Mouse (Mus musculus) yolk sac, embryonic 10.5 days (tissue): ENCODE results near the gene Gm9999.
"Not testable (repeated sequence)": the region's sequence is repeated elsewhere in the genome, so short reads cannot be mapped to it uniquely, and the experiment has no call there.

Source experiments
- DNase-seq: peaks from one replicate; pipeline ENCODE4 v3.0.0-alpha.2; 2017; ENCODE audit warnings: low spot score

Gene Gm9999

DNA sequence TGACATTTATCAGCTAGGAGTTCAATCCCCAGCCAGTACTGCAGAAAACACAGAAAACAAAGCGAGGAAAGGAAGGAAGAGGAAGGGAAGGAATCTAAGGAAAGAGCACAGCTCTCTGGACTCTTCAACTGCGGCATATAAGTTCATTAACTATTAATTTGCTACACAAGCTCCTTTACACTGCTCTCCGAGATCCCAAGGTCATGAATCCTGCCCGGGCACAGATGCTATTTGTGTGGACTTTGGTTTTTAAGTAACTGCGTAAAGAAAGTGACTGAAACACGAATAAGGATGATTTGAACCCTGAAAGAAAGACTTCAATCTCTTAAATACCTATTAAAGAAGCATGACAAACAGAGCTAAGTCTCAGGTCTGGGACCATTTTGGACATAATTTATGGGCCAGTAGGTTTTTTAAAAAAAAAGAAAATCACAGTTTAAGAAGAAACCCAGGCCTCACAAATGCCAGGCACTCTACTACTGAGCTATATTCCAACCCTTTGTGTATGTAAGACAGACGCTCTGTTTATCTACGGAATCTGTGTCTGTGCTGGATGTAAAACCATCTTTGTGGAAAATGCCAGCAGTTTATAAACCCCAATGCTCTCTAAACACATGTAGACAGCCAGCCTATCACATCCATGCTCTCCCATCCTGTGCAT, 16.7 kb downstream of the Gm9999 start:
- no peak for DNase-seq

DNA sequence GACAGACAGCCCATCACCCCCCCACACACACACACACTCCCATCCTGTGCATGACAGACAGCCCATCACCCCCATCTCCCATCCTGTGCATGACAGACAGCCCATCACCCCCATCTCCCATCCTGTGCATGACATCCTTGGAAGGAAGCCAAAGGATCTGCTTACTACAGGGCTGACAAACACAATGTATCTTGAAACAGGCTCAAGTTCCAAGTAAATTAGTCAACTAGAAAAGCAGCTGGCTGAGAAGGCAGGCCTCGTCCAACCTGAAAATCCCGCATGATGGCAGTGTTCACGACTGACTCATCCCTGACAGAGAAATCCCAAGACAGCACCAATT, 17.2 kb downstream of the Gm9999 start:
- peak; percentile 61 for DNase-seq

DNA sequence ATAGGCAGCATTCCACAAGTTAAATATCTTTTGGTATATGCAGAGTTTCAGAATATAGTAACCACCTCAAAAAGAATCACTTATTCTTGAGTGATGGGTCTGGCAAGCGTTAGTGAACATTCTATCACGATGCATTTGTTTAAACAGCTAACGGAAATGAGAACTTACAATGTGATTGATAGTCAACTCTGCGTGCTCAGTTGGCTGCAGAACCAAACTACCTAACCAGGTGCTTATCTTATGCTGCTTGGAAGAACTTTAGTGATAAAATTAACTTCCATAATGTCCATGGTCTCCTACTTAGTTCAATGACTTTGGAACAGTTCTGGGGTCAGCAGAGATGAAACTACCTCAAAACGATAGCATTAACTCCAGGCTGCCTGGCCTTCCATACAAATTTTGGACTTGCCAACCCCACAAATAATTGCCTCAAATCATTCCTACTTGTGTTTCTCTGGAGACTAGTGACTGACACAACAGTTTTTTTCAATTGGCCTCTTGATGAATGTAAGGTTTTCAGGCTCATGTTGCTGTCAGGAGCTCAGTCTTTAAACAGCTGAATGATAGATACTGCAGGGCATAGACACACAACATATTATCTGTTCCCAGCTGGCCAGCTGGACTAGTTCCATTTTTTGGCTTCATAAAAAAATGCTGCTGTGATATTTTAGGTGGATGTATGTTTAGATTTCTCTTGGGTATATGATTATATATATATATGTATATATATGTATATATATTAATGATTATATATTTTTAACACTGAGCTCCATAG, 17.9 kb downstream of the Gm9999 start:
- no peak for DNase-seq

DNA sequence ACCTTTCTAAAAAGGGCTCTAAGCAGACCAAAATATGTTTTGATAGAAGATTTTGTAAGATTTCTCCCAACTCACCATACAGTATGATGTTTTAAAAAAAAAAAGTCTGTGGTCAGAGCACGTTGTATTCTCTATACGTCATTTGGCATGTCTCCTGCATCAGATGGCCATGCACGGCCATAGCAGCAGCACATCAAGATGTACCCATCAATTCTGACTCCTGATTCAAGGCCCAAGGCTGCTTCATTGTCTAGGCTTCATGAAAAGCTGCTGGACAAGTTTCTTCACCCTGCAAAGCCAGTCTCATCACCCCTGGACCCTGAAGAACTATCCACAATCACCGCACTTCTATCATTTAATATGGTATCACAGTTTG, 18.5 kb downstream of the Gm9999 start:
- no peak for DNase-seq

DNA sequence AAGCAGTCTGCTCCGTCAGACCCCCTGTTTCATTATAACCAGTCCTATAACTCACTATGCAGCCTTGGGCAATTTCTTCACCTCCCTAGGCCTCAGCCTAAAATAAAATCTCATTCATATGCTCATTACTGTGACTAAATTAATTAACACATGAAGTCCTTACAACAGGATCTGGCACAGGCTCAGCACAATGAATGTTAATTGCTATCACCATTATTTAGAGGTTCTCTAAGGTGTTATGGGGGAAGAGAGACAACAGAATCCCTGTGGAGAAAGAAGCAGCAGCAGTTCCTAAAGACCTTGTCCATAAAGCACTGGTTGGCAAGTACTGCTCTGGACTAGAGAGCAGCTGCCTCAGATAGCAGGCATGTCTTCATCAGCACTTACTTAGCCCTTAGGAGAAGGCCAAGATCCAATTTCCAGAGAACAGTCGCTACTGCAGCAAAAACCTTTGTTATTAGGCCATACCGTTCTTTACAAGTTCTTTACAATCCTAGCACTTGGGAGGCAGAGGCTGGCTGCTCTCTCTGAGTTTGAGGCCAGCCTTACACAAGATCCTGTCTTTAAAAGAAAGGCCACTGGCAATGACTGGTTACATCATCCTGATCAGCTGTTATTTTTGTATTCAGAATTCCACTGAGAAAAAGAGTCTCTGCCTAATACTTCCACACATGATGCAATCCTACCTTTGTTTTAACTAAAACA, 20.2 kb downstream of the Gm9999 start:
- DNase-seq: no peak

DNA sequence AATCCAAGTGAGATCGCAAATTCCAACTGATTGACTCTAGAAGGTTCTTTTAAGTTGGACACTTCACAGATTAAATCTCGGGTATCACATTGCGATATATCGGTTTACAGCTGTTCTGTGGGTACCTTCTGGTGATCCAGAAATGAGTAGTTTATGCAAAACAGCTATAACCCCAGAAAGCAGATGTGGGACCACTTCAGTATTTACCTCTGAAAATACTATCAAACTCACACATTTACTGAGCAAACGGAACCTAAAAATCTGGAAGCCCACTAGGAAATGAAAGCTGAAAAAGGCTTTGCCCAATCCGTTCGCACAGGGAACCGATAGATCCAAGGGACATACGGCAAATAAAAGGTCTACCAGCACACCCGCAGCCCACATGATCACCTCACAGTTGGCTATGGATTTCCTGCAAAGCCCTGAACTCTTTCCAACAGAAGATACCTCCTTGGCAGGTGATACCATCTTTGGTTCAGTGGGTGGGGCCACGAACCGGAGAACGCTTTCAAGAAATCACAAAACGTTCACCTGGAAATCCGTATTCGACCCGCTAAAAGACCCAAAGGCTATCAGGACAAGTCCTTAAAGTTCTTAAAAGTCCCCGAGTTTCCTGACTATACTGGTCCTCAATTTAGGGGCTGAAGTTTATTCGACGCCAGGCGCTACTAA, 23.9 kb downstream of the Gm9999 start:
- DNase-seq: no peak

DNA sequence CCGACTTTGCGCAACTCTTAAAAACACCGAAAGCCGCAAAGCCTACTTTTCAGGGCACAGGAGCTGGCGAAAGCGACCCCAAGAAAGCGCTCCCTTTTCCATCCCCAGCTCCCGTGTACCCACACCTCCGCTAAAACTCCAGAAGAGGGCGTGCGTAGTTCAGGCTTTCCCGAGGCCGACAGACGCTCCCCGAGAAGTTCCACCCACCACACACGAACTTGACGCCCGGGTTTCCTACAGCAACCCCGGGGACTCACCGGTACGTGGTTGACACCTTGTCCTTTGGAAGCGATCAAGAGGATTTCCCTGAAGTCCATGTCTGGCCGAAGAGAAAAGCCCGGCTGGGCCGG, 24.4 kb downstream of the Gm9999 start:
- DNase-seq: no peak

DNA sequence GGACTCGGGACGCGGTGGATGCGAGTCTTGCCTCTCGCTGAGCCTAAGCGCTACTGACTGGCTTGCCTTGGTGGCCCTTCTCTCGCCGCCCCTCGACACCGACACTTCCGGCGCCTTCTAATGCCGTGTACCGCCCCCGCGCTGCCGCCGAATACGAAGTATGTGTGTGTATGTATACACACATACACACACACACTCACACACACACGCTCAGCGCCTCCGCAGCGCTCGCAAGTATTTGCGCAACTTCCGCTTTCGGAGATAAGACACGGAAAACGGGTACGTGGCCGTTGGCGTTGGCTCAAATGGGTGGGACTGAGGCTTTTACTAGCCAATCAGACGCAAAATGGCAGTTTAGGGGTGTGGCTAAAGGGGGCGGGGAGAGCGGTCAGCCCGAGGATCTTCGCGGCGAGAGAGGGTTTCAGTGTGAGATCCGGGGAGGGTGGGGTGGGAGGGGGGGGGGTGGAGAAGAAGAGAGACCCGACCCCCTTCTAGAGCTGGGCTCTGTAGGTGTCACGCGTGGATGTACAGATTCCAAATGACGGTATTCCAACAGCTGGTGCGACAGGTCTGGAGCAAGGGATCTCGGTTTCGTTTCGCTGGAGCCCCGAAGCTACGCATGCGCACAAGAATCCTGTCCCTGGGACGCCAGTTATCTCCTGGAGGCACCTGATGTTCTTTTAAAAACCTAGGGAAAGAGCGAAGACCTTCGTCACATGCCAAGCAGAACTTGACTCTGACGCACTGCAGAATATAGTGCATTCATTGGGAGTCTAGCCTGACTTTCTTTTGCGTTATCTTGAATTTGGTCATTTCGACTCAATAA, 25.0 kb downstream of the Gm9999 start, which contains the start of gene Spty2d1:
Spty2d1 (minus strand) TSS at position 244 of the 826 bp plus-strand sequence.
- peak; percentile 98 for DNase-seq

DNA sequence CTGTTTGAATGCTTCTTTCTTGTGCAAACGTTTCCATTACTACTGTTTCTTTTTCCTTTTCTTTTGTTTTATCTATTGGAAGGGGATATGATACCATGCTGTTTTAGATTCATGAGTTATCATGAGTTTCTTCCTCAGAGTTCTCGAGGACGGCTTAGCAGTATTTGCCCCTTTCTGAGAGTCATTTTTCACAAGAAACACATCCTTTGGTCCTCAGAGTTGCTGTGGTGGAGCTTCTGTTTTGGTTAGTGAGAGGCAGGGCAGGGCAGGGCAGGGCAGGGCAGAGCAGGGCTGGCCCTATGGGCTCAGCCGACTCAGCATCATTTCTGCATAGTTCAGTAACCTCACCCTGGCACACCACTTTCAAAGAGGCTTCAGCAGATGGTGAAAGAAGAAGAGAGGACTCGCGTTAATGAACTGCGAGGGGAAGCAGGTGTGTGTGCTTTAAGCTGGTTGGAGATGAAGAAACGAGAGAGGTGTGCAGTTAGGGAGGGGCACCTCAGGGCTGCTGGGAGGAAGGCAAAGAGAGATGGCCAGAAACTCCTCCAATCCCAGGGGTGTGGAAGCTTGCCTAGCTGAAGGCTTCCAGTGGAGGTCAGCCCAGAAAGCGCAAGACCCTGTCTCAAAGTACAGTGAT, 29.9 kb downstream of the Gm9999 start:
- DNase-seq: no peak

DNA sequence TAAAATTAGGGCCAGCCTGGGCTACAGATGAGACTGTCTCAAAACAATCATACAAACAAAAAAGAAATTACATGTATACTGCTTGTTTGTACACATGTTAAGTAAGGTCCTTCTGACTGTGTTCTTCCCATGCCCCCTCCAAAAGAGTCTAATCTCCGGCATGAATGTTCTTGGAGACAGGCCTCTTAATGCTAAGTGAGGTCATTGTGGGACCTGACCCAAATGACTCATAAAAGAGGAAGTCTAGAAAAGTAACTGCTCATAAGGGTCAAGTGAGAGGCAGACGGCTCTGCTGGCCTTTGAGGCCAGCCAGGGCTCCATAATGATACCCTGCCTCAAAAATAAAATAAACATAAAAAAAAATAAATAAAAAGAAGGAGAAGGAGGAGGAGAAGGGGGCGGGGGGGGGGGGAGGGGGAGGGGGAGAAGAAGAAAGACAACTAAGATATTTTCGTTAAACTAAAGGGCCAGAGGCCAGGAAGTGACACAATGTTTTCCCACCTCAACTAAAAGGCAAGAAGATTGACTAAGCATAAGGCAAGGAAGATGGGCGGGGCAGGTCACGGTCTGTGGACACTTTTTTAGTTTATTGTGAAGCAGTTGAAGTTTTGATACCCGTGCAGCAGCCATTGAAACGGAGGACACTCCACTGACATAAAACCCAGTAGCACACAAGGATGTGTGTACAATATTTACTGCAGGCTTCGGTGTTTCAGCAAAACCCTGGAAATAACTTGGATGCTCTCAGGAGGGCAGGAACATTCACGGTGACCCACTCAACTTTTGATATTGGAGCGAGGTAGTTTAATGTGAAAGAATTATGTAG, 31.4 kb downstream of the Gm9999 start:
- DNase-seq: no peak

DNA sequence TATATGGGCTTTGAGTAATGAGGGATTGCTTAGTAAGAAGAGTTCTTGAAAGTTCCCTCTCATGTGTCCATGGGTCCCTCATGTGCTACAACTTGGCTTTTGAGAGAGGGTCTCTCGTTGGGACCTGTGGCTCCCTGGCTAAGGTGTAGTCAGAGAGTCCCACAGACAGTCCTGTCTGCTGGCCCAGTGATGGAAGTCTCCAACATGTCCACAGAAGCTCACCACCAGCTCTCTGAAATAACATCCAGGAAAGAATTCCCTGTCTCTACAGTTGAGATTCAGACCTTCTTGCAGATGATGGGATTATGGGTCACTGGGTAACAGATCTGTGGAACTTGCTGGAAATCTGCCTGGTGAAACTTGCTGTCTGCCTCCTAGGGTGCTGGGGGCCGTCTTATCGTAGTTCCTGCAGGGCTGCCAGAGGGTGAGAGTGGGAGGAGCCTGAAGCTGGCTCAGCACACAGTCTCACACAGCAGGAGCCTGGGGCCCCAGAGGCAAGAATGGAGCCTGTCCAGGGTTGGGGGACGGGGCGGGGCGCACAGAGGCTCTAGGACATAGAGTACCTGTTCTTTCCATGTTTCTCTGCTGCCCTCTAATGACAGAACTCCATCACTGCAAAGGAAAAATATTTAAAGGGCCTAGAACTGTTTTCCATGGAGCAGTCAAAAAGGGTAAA, 32.1 kb downstream of the Gm9999 start:
- DNase-seq: peak; percentile 87

DNA sequence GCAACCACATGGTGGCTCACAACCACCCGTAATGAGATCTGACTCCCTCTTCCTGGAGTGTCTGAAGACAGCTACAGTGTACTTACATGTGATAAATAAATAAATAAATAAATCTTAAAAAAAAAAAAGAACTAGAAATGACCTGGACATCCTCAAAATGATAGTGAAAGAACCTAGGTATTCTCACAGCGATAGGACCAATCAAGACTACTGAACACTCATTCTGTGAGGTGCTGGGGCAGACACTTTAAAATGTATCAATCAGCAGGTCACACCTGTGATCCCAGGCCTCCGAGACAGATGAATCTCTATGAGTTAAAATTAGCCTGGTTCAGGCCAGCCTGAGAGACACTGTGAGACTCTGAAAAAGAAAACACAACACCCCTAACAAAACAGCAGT, 33.2 kb downstream of the Gm9999 start:
- DNase-seq: no peak

DNA sequence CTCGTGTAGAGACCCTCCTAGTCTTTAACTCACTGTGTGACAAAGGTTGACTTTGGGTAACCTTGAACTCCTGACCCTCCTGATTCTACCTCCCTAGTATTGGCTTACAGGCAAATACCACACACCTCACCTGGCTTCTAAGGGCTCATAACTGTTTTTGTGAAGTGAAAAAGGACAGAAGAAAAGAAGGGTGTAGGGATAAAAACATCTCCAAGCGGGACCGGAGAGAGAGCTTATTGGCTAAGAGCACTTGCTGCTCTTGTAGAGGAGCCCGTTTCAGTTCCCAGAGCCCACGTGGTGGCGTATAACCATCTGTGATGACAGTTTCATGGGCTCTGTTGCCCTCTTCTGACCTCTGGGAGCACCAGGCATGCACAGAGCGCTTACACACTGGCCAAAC, 33.8 kb downstream of the Gm9999 start:
- DNase-seq: no peak

DNA sequence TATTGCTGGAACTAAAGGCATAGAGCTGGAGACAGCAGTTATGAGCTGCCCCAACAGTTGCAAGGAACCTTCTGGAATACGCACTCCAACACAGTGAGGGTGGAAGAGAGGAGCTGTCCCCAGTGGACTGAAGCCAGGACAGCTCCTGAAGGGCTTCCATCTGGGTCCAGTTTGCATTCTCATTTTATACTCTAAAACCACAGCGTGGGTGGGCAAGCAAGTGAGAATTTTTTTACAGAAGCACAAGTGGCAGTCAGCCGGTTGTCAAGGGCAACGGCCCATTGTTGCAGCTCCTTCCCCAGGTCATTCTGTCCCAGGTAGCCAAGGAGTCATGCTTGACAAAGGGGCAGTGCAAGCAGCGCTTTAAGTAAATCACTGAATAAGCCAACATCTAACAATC, 36.3 kb downstream of the Gm9999 start:
- DNase-seq: no peak

DNA sequence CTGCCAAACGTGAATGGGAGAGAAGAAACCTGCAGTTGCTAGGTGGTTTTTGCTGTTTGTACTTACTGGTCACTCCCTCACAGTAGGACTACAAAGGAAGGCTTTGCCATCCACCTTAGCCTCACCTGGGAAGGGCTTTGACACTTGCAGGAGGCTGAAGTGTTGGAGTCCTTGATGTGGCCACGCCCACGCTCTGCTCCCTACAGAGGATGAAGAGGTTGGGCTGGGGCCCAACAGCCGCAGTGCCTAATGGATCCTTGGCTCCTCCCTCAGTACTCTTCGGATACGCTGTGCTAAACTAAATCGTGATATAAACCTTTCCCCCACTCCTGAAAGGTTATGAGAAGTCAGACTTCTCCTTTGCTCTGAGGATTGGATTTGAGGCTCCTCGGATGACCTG, 37.6 kb downstream of the Gm9999 start:
- no peak for DNase-seq

DNA sequence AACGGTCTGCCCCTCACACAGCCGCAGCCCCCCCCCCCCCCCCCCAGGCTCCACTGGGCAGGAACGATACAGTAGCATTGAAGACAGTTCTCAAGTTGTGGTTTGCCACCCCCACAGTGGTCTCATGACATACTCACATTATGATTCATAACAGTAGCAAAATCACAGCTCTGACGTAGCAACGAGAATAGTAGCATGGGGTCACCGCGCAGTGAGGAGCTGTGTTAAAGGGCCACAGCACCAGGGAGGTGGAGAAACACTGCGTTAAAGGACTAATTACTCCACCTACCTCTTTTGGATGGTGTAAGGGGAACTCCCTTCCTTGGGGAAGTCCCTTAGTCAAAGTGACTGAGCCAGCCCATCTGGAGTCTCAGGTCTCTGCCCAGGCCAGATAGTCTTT, 39.1 kb downstream of the Gm9999 start:
- no peak for DNase-seq

DNA sequence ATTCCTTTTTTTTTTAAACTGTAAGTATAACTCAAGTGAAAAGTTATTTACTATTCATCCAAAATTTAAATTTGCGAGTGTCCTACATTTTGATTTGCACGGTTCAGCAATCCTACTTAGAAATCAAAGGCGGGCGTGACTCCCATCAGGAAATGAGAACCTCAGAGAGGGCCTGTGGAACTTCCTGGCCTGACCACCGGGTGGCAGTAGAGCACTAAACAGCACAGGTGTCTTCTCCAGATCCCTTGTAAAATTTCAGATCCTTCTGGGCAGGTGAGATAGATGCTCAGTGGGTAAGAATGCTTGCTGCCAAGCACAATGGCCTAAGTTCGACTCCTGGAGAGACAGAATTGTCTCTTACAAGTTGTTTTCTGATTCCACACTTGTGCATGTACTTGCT, 40.1 kb downstream of the Gm9999 start:
- DNase-seq: peak; percentile 58

DNA sequence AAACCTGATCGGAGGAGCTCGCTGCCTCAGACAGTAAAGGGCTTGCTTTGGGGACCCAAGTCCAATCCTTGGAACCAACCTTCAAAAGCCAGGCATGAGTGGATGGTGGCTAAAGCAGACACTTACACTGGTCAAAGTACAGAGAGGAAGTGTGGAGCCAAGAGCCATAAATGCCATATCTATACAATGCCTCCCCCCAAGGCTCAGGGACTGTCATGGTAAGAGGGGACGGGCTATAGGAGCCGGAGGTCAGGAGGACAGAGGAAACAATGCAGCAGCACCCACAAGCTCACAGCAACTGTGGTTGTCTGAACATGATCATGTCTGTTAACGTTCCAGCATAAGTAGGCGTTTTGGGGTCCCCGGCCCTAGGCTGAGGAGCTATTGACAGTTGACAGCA, 41.1 kb downstream of the Gm9999 start:
- no peak for DNase-seq

DNA sequence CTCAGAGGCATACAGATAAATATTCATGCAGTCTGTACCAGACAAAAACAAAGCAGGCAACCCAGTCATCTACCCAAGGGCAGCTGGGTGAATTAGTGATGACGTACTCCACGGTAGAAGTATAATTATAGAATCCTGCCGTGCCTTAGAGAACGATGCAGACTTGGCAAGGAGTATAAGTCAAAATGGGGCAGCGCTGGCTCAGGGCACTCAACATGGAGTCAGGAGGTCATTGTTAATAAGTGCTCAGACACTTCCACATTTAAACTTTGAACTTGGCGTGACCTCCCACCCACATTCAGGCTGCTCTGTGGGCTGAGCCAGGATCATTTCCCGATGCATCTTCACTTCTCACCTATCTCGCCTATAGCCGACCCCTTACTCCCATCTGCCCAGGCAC, 42.0 kb downstream of the Gm9999 start:
- no peak for DNase-seq

DNA sequence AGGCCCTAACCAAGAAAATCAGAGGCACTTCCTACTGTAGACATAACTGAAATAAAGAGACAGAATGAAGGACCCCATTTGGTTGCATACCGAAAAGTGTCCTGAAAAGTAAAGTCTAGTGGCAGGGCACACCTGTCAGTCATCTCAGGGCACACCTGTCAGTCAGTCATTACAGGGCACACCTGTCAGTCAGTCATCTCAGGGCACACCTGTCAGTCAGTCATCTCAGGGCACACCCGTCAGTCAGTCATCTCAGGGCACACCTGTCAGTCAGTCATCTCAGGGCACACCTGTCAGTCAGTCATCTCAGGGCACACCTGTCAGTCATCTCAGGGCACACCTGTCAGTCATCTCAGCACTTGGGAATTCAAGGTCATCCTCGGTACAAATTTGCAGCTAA, 43.5 kb downstream of the Gm9999 start:
- DNase-seq: not testable (repeated sequence)
